Mouse (Mus musculus): ENCODE measurements around the gene Ptprb.

Gene Ptprb

GRCm38 (mm10) chr10:116297854-116298253 lies 22.5 kb downstream of the Ptprb start:
- DNase-seq, result no peak

GRCm38 (mm10) chr10:116300824-116301223 lies 25.5 kb downstream of the Ptprb start:
- no peak for DNase-seq

- DNase-seq, result no peak
Observed at GRCm38 (mm10) chr10:116301258-116301657, 25.9 kb downstream of the Ptprb start.

- no peak for DNase-seq
Observed at GRCm38 (mm10) chr10:116304355-116304754, 29.0 kb downstream of the Ptprb start.

- no peak for DNase-seq
Observed at GRCm38 (mm10) chr10:116309460-116309859, 34.1 kb downstream of the Ptprb start.

GRCm38 (mm10) chr10:116310516-116311210 lies 35.3 kb downstream of the Ptprb start:
- DNase-seq, result no peak

- peak; percentile 78 for DNase-seq
Observed at GRCm38 (mm10) chr10:116319246-116319645, 43.9 kb downstream of the Ptprb start.

GRCm38 (mm10) chr10:116329086-116329485 lies 53.8 kb downstream of the Ptprb start:
- no peak for DNase-seq

GRCm38 (mm10) chr10:116330458-116330857 lies 55.1 kb downstream of the Ptprb start:
- DNase-seq, result peak; percentile 80

- DNase-seq, result no peak
Observed at GRCm38 (mm10) chr10:116330961-116331510, 55.7 kb downstream of the Ptprb start.

GRCm38 (mm10) chr10:116333666-116334065 lies 58.3 kb downstream of the Ptprb start:
- DNase-seq, result no peak

- DNase-seq, result no peak
Observed at GRCm38 (mm10) chr10:116334120-116334519, 58.8 kb downstream of the Ptprb start.

- DNase-seq, result no peak
Observed at GRCm38 (mm10) chr10:116335328-116335727, 60.0 kb downstream of the Ptprb start.

- no peak for DNase-seq
Observed at GRCm38 (mm10) chr10:116341194-116341593, 65.9 kb downstream of the Ptprb start.

GRCm38 (mm10) chr10:116346618-116347184 lies 71.4 kb downstream of the Ptprb start:
- no peak for DNase-seq

- no peak for DNase-seq
Observed at GRCm38 (mm10) chr10:116349004-116349403, 73.7 kb downstream of the Ptprb start.

- DNase-seq, result no peak
Observed at GRCm38 (mm10) chr10:116350532-116350931, 75.2 kb downstream of the Ptprb start.

GRCm38 (mm10) chr10:116354372-116354771 lies 79.0 kb downstream of the Ptprb start:
- no peak for DNase-seq

- no peak for DNase-seq
Observed at GRCm38 (mm10) chr10:116362181-116362580, 86.9 kb downstream of the Ptprb start.

- DNase-seq, result no peak
Observed at GRCm38 (mm10) chr10:116362645-116363044, 87.3 kb downstream of the Ptprb start.

GRCm38 (mm10) chr10:116364759-116365158 lies 89.4 kb downstream of the Ptprb start:
- no peak for DNase-seq

- no peak for DNase-seq
Observed at GRCm38 (mm10) chr10:116370991-116371725, 95.8 kb downstream of the Ptprb start.

- no peak for DNase-seq
Observed at GRCm38 (mm10) chr10:116374111-116374510, 98.8 kb downstream of the Ptprb start.

GRCm38 (mm10) chr10:116376853-116377252 lies 101.5 kb downstream of the Ptprb start:
- DNase-seq, result no peak
